8 mouse cellular contexts compared by ENCODE assay signal in genomic region chr16:96467445-96467844, GRCm38 (mm10). TPM values are rescaled to one million over a fixed set of nuclear protein-coding genes. Genes with fewer than 3 reads are reported as not detected.
A peak's percentile ranks its signal among the peaks of the same experiment; 100 is the strongest.
DNase-seq lines count a peak whose midpoint lies in the region; ATAC-seq and TF ChIP-seq lines count a peak whose summit lies in the region.

Pcp4 (plus strand) TSS chr16:96467606.

- WGBS in embryonic facial prominence, embryonic 13.5 days = 9% methylated on average over 8 of the region's 8 CpGs
- 10% methylated on average over 8 of the region's 8 CpGs for WGBS in liver, embryonic 14.5 days (ENCODE audit: insufficient replicate concordance)
- WGBS in olfactory bulb, adult 2 months = 6% methylated on average over 8 of the region's 8 CpGs

- TF ChIP-seq EP300 in liver, embryonic 14.5 days (IDR thresholded peaks at IDR 0.05; ENCODE audit: low read depth) = no peak

- H3K4me3 ChIP-seq in embryonic facial prominence, embryonic 13.5 days = 0 out of 2 replicates have a peak within 1 kb of the TSS, but pooled peaks have one; percentile 8
- no peak within 1 kb of the TSS for H3K4me3 ChIP-seq in liver, embryonic 14.5 days (ENCODE audit: insufficient read depth in 1 of 2, low read depth in 2 of 2, low read length in 2 of 2)
- peak within 1 kb of the TSS; percentile 47 for H3K4me3 ChIP-seq in olfactory bulb, adult 2 months (ENCODE audit: insufficient read depth, low read depth, low read length)

- 0 out of 2 replicates have a peak within 1 kb of the TSS, but pooled peaks have one; percentile 26 for H3K4me2 ChIP-seq in embryonic facial prominence, embryonic 13.5 days
- no peak within 1 kb of the TSS for H3K4me2 ChIP-seq in liver, embryonic 14.5 days (ENCODE audit: low read depth)

- H3K36me3 ChIP-seq in embryonic facial prominence, embryonic 13.5 days = no peaks in the 10 kb centered on the region
- H3K36me3 ChIP-seq in liver, embryonic 14.5 days (replicated peaks; ENCODE audit: control insufficient read depth, insufficient read depth, low read depth) = no peaks in the 10 kb centered on the region

- no peak for ATAC-seq in embryonic facial prominence, embryonic 13.5 days (ENCODE audit: insufficient number of reproducible peaks, insufficient read depth, low FRiP score, low TSS enrichment, low read depth)
- no peak for ATAC-seq in liver, embryonic 14.5 days (ENCODE audit: insufficient read depth)

- DNase-seq in B cell, adult 2 months = peak; percentile 85 to 86
- DNase-seq in adrenal gland, postnatal 4 days (ENCODE audit: low spot score in 2 of 2) = peak; percentile 27 to 48
- DNase-seq in heart, adult 9 months (ENCODE audit: low spot score in 2 of 2) = peak; percentile 10 to 37
- peak; percentile 84 for DNase-seq in kidney, postnatal 25 days
- peak in 2 of 3 experiments; percentile 6 to 9 for DNase-seq in liver, embryonic 14.5 days (ENCODE audit: low read depth in 3 of 3, low spot score in 3 of 3)
- peak; percentile 64 for DNase-seq in testis, postnatal 14 days (ENCODE audit: low spot score)

- no peak within 1 kb of the TSS for H3K27ac ChIP-seq in embryonic facial prominence, embryonic 13.5 days
- H3K27ac ChIP-seq in liver, embryonic 14.5 days = no peak within 1 kb of the TSS
- peak within 1 kb of the TSS; percentile 83 for H3K27ac ChIP-seq in olfactory bulb, adult 2 months (ENCODE audit: insufficient read depth, low read depth, low read length)

- H3K27me3 ChIP-seq in embryonic facial prominence, embryonic 13.5 days = peaks cover 14% of the 10 kb centered on the region
- H3K27me3 ChIP-seq in liver, embryonic 14.5 days (ENCODE audit: control insufficient read depth, insufficient read depth, low read length) = no peaks in the 10 kb centered on the region

- H3K9me3 ChIP-seq in embryonic facial prominence, embryonic 13.5 days = no peaks in the 10 kb centered on the region
- no peaks in the 10 kb centered on the region for H3K9me3 ChIP-seq in liver, embryonic 14.5 days (ENCODE audit: control insufficient read depth, low read length)

- TF ChIP-seq POLR2A in olfactory bulb, adult 2 months (IDR thresholded peaks at IDR 0.05; ENCODE audit: insufficient read depth, low read depth, low read length) = peak; percentile 60

- H3K9ac ChIP-seq in embryonic facial prominence, embryonic 13.5 days = no peak within 1 kb of the TSS
- no peak within 1 kb of the TSS for H3K9ac ChIP-seq in liver, embryonic 14.5 days (replicated peaks)

- H3K4me1 ChIP-seq in embryonic facial prominence, embryonic 13.5 days = peaks cover 3% of the 10 kb centered on the region; the same call in 1 of the 2 replicates
- H3K4me1 ChIP-seq in liver, embryonic 14.5 days (replicated peaks; ENCODE audit: control insufficient read depth in 2 of 2, insufficient read depth in 2 of 2, low read length in 1 of 2) = no peaks in the 10 kb centered on the region
- peaks cover 11% of the 10 kb centered on the region; the same call in 1 of the 2 replicates for H3K4me1 ChIP-seq in olfactory bulb, adult 2 months (ENCODE audit: control insufficient read depth, insufficient read depth, low read length)

- TF ChIP-seq CTCF in liver, embryonic 14.5 days (IDR thresholded peaks at IDR 0.05; ENCODE audit: low read depth) = peak; percentile 93
- TF ChIP-seq CTCF in olfactory bulb, adult 2 months (IDR thresholded peaks at IDR 0.05; ENCODE audit: insufficient read depth, low read depth, low read length) = peak; percentile 97

RNA-seq across cellular contexts. Expression of gene Pcp4, which starts in this region (rescaled TPM):
- total RNA-seq in adrenal gland, postnatal 4 days (2021) = 10 to 100 TPM; 32.9 to 34.7 TPM
- polyA plus RNA-seq in embryonic facial prominence, embryonic 13.5 days (2015; fragmentation: Nextera tagmentation; extraction: Ambion mirVana) = 7.2 and 22.0 TPM in 2 replicates
- polyA plus RNA-seq in liver, embryonic 14.5 days (2012; rRNA removed) = 0.12 TPM in 1 of 2 replicates, not detected in the other
- polyA plus RNA-seq in liver, embryonic 14.5 days (2014; fragmentation: Nextera tagmentation; extraction: Ambion mirVana) = 0.18 TPM in 1 of 2 replicates, not detected in the other
- 1,492 TPM in 1 of 2 replicates, not detected in the other for polyA plus RNA-seq in olfactory bulb, adult 2 months (2012; ENCODE audit: insufficient read depth, insufficient read length, low replicate concordance, missing spikeins)

Comparison
In these comparisons a context has a peak if more than half of its experiments do, and no peak if none do; other contexts are left out.
1. RNA of gene Pcp4 (polyA plus RNA-seq): 1,492 TPM in olfactory bulb, adult 2 months; 7.2 to 22.0 TPM in embryonic facial prominence, embryonic 13.5 days and 0.12 to 0.18 TPM in liver, embryonic 14.5 days; every median in the first group is over 10 times any median in the second.
2. Peak in DNase-seq in liver, embryonic 14.5 days; RNA of the gene not detected or under 1 TPM.
3. DNase-seq: peak in every context shown above with its lines; median percentile 86 in B cell, adult 2 months; 84 in kidney, postnatal 25 days; 64 in testis, postnatal 14 days; 38 in adrenal gland, postnatal 4 days; 24 in heart, adult 9 months; 8 in liver, embryonic 14.5 days.
4. H3K4me3 ChIP-seq: peak in embryonic facial prominence, embryonic 13.5 days (single experiment) and olfactory bulb, adult 2 months (single experiment); none in liver, embryonic 14.5 days (0 of 2).